Mouse (Mus musculus): Measurements from ENCODE around the gene Wfdc9.

DNA sequence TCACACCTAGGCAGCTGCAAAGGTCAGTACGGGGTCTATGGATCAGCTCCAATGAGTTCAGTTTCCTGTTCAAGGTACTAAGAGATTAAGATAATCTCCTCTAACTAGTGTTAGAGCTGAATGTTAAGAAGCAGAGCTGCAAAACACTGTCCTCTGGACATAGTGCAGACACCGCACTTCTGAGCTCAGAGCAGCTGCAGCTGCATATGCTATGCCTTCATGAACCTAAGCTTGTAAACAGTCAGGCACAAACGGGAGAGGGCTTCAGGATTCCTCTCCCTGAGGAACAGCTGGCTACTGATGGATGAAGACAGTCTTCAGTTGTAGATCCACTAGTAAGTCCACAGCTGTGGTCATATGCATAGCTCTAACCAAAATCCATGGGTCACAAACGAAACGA, 44.6 kb upstream of the Wfdc9 start:
- TF ChIP-seq ETS1 (conservative IDR thresholded peaks at IDR 0.05; ENCODE audit: low read depth, low read length) = no peak
- no peak for TF ChIP-seq POLR2A (IDR thresholded peaks at IDR 0.05; ENCODE audit: low read depth, low read length)

All from CH12.LX (cell line).